Mouse (Mus musculus) embryonic facial prominence, embryonic 13.5 days (tissue): ENCODE results near the gene Tysnd1. TPM values are rescaled to one million over a fixed set of nuclear protein-coding genes. Genes with fewer than 3 reads are reported as not detected.

ENCODE experiments used
- ATAC-seq: fragments of 200-750 bp; cut with Nextera tagmentation; 2 replicates; pipeline ENCODE4 v1.8.0; 2017; ENCODE audit warnings: low read depth; ENCODE audit not compliant: insufficient number of reproducible peaks, insufficient read depth, low FRiP score, low TSS enrichment
- H3K27ac ChIP-seq: fragments of 300-500 bp; sonication (generic); 2 replicates; pipeline ENCODE4 v1.5.1; 2015; ENCODE audit warnings: moderate library complexity, mild to moderate bottlenecking, inconsistent platforms
- H3K27me3 ChIP-seq: fragments of 300-500 bp; sonication (generic); 2 replicates; pipeline ENCODE4 v1.6.1; 2015; ENCODE audit warnings: mild to moderate bottlenecking, inconsistent platforms
- H3K36me3 ChIP-seq: fragments of 300-500 bp; sonication (generic); 2 replicates; pipeline ENCODE4 v1.6.1; 2015; ENCODE audit warnings: mild to moderate bottlenecking, inconsistent platforms
- H3K4me1 ChIP-seq: fragments of 300-500 bp; sonication (generic); 2 replicates; pipeline ENCODE4 v1.6.1; 2015; ENCODE audit warnings: inconsistent platforms
- H3K4me2 ChIP-seq: fragments of 300-500 bp; sonication (generic); 2 replicates; pipeline ENCODE4 v1.6.1; 2015; ENCODE audit warnings: moderate library complexity, mild to moderate bottlenecking, inconsistent platforms
- H3K4me3 ChIP-seq: fragments of 300-500 bp; sonication (generic); 2 replicates; pipeline ENCODE4 v1.5.1; 2015; ENCODE audit warnings: mild to moderate bottlenecking, inconsistent platforms
- H3K9ac ChIP-seq: fragments of 300-500 bp; sonication (generic); 2 replicates; pipeline ENCODE4 v1.6.1; 2015; ENCODE audit warnings: mild to moderate bottlenecking, inconsistent platforms
- H3K9me3 ChIP-seq: fragments of 300-500 bp; sonication (generic); 2 replicates; pipeline ENCODE4 v1.6.1; 2016; ENCODE audit warnings: inconsistent platforms
- WGBS: fragments of 180-500 bp; shearing (Covaris S2); methylation state at CpG from one replicate; pipeline ENCODE4 v1.1.7; 2015; ENCODE audit warnings: mixed read lengths; 5-methylcytosine and 5-hydroxymethylcytosine counted together
- polyA plus RNA-seq: library from polyadenylated mRNA; unstranded; fragments of >200 nt; fragmentation: Nextera tagmentation; extraction: Ambion mirVana; gene quantifications from 2 replicates; pipeline ENCODE4 v1.2.1, GENCODE M21; 2015

Tysnd1 gene
- polyA plus RNA-seq, 1 experiment from 2014 or later, result 33.3 TPM

DNA sequence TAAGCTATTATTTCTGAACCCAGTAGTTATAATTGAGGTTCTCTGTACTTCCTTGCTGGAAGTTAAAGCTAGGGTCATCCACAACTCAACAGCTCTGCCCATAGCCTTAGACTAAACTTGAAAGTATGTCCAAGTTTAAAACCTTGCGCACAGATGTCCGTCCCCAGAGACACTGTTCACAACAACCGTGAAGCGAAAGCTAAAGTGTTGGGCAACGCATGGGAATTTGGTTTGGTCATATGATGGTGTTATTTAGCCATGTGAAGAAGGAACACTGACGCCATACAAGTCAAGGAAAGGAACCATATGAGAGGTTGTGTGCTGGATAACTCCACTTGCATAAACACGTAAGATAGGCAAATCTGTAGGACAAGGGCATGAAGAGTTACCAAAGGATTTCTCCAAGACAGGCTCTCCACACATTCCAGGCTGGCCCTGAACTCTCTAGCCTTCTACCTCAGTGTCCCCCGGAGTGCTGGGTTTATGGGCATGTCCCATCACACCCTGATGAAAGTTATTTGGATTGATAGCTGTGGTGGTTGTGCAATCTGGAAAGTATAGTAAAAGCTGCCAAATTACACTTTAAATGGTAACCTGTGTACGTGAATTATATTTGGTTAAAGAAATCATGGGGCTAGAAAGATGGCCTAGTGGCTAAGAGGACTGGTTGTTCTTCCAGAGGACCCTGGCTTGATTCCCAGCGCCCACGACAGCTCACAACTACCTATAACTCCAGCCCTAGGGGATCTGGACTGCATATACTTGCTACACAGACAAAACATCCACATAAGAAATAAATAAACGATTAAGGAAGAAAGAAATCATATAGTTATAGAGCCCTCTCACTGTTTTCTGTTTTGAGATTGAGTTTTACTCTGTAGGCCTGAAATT is 22.3 kb downstream of the Tysnd1 start:
- Histone ChIP-seq H3K9ac (no peak overlapping the region), H3K36me3 (no peaks in the 10 kb centered on the region), H3K9me3 (no peaks in the 10 kb centered on the region), H3K27ac (no peak overlapping the region), H3K27me3 (no peaks in the 10 kb centered on the region), H3K4me2 (no peak overlapping the region), H3K4me1 (peaks cover 11% of the 10 kb centered on the region), H3K4me3 (no peak overlapping the region)
- no peak for ATAC-seq
- 87% methylated on average over 12 of the region's 12 CpGs for WGBS

DNA sequence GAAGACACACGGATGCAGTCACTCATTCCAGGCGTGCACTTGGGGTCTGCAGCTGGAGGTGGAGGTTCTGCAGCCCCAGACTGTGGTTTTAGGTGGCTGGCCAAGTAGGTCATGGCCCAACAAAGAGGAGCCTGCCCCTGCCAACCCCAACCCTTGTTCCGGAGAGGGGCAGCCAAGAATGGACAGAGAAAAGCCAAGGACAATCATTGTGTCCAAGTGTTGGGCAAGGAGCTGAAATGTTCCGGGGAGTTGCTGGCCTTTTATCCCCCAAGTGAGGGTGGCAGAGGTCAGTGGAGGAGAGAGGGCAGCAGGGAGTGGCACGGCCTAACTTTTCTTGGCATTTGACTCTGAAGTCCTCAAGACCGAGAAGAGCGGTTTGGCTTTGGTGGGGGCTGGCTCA is 25.0 kb downstream of the Tysnd1 start:
- 89% methylated on average over 7 of the region's 7 CpGs for WGBS
- Histone ChIP-seq H3K9ac (no peak overlapping the region), H3K4me3 (no peak overlapping the region), H3K27ac (no peak overlapping the region), H3K27me3 (no peaks in the 10 kb centered on the region), H3K4me2 (no peak overlapping the region), H3K4me1 (peaks cover 7% of the 10 kb centered on the region), H3K9me3 (no peaks in the 10 kb centered on the region), H3K36me3 (no peaks in the 10 kb centered on the region)
- ATAC-seq, result no peak

DNA sequence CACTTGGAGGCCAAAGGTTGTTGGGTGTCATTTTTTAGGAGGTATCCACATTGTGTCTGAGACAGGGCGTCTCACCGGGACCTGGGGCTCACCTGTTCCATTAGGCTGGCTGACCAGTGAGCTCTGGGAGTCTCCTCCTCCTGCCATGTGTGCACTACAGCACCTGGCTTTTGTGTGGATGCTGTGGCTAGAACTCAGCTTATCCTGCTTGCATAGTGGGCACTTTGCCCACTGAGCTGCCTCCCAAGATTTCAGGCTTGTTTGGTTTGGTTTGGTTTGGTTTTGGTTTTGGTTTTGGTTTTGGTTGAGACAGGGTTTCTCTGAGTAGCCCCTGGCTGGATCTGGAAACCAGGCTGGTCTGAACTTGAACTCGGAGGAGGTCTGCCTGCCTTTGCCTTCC is 26.9 kb downstream of the Tysnd1 start:
- Histone ChIP-seq H3K27me3 (no peaks in the 10 kb centered on the region), H3K9ac (no peak overlapping the region), H3K4me2 (no peak overlapping the region), H3K4me1 (no peaks in the 10 kb centered on the region), H3K4me3 (no peak overlapping the region), H3K9me3 (no peaks in the 10 kb centered on the region), H3K27ac (no peak overlapping the region), H3K36me3 (no peaks in the 10 kb centered on the region)
- ATAC-seq, result no peak
- 75% methylated on average over 3 of the region's 3 CpGs for WGBS

DNA sequence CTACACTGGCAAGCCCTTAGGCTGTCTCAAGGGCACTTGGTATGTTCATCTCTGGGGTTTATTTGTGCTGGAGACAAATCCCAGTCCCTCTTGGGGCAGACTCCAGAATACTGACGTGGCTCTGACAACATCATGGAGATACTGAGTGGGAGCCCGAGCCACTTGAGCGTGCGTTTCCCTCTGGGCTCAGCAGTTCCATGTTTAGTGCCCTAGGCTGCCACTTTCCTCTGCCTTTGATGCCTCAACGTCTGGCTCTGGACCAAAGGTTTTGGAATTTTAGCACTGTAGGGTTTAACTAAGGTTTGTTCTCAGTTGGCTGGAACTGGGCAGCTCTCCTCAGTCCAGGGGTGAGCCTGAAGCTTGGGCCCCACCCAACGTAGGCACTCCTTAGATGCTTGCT is 28.0 kb downstream of the Tysnd1 start:
- H3K9ac ChIP-seq, result no peak overlapping the region
- H3K27ac ChIP-seq, result no peak overlapping the region
- H3K4me2 ChIP-seq, result no peak overlapping the region
- 64% methylated on average over 6 of the region's 6 CpGs for WGBS
- no peaks in the 10 kb centered on the region for H3K36me3 ChIP-seq
- no peak for ATAC-seq
- H3K4me3 ChIP-seq, result no peak overlapping the region
- H3K4me1 ChIP-seq, result no peaks in the 10 kb centered on the region
- no peaks in the 10 kb centered on the region for H3K27me3 ChIP-seq
- no peaks in the 10 kb centered on the region for H3K9me3 ChIP-seq

DNA sequence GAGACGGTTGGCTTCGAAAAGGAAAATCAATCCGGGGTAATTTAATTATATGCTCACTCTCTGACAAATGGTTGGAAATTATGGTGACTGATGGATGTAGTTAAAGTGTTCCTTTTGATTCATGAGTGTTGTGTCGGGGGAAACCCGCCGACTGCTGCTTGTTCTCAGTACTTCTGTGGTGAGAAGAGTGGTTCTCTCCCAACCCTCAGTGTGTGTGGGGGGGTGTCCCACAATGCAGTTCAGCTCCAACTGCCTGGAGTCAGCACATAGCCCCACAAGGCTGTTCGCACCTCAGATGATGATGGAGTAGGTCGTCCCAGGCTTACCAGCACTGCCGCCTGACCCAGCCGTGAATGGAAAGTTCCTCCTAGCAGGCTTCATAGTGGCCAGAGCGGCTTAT is 33.9 kb downstream of the Tysnd1 start:
- H3K4me1 ChIP-seq, result no peaks in the 10 kb centered on the region
- H3K9ac ChIP-seq, result no peak overlapping the region

DNA sequence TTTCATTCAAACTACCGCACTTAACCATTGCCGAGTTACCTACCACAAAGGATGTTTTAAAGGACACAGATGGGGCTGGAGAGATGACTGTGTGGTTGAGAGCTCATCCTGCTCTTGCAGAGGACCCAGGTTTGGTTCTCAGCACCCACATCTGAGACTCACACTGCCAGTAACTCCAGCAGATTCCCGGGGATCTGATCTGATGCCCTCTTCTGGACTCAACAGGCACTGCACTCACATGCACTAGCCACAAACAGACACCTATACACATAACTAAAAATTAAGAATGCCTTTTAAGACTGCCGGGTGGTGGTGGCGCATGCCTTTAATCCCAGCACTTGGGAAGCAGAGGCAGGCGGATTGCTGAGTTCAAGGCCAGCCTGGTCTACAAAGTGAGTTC is 34.9 kb downstream of the Tysnd1 start:
- 94% methylated on average over 6 of the region's 6 CpGs for WGBS
- Histone ChIP-seq H3K4me2 (no peak overlapping the region), H3K9ac (no peak overlapping the region), H3K4me1 (no peaks in the 10 kb centered on the region), H3K36me3 (peaks cover 7% of the 10 kb centered on the region), H3K9me3 (no peaks in the 10 kb centered on the region), H3K4me3 (no peak overlapping the region), H3K27ac (no peak overlapping the region), H3K27me3 (no peaks in the 10 kb centered on the region)
- ATAC-seq, result no peak

More for the DNA sequence above, 33.9 kb downstream of the Tysnd1 start:
- H3K27ac ChIP-seq, result no peak overlapping the region
- ATAC-seq, result no peak
- no peak overlapping the region for H3K4me2 ChIP-seq
- WGBS, result 66% methylated on average over 11 of the region's 11 CpGs
- H3K9me3 ChIP-seq, result no peaks in the 10 kb centered on the region
- H3K36me3 ChIP-seq, result peaks cover 7% of the 10 kb centered on the region
- H3K27me3 ChIP-seq, result no peaks in the 10 kb centered on the region
- H3K4me3 ChIP-seq, result no peak overlapping the region

DNA sequence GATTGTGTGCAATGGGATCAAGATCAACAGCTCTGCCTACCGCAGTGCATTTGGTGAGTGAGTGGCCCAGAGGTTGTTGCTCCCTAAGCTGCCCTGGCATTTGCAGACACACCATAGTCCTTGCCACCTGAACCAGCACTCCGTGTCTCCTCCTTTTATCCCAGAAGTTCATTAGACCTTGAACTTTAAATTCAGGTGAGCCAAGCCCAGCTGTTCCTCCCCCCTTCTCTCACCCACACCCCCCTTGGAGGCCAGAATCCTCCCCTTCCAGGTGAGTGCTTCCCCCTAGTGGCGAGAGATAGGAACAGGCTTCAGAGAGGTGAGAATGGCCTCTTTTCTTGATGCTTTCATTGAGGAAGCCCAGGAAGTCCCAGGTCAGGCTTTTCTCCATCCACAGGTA is 39.1 kb downstream of the Tysnd1 start:
- Histone ChIP-seq H3K27ac (no peak overlapping the region), H3K27me3 (no peaks in the 10 kb centered on the region), H3K9me3 (no peaks in the 10 kb centered on the region), H3K36me3 (peaks cover 32% of the 10 kb centered on the region), H3K4me3 (no peak overlapping the region), H3K4me2 (no peak overlapping the region), H3K9ac (no peak overlapping the region), H3K4me1 (no peaks in the 10 kb centered on the region)
- 50% methylated on average over 3 of the region's 3 CpGs for WGBS
- ATAC-seq, result no peak

DNA sequence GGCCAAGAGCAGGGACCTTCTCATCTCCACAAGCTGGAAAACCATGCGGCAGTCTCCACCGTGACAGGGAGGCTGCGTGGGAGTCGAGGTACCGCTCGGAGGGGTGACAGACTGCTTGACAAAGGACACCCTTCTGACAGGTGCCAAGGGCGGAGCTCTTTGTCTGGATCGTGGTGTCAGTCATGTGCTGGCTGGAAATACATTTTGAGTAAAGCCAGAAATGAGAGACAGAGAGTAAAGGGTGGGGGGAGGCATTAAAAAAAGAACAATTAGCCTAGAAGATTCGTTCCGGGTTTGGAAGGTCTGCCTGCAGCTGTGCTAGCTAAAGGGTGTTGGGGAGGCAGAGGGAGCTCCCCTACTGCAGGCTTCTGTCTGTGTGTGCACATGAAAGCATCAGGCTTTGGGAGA is 41.4 kb downstream of the Tysnd1 start:
- Histone ChIP-seq H3K27ac (0 out of 2 replicates have a peak overlapping the region, but pooled peaks have one; percentile 39), H3K36me3 (peaks cover 48% of the 10 kb centered on the region), H3K27me3 (no peaks in the 10 kb centered on the region), H3K9ac (no peak overlapping the region), H3K9me3 (no peaks in the 10 kb centered on the region), H3K4me1 (no peaks in the 10 kb centered on the region), H3K4me2 (no peak overlapping the region), H3K4me3 (no peak overlapping the region)
- ATAC-seq, result peak; percentile 34; the same call in 1 of the 2 replicates
- 74% methylated on average over 10 of the region's 10 CpGs for WGBS

DNA sequence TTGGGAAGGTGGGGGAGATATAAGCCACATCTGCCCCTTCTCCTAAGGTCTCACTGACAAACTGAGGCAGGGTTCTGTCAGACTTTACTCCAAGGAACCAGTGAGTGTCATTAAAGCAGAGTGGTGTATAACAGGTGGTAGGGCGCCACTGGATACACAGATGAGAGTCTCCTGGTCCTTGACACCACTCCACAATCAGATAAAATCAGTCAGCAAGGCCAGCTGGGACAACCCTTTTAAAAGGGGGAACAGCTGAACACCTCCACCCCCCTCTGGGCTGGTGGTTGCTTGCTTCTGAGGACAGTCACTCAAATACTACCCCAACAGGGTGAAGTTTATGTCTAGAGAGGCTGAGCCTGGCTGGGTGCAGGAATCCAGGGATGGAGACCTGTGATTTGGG is 42.2 kb downstream of the Tysnd1 start:
- H3K27me3 ChIP-seq, result no peaks in the 10 kb centered on the region
- 90% methylated on average over 1 of the region's 1 CpGs for WGBS
- no peak for ATAC-seq
- H3K4me2 ChIP-seq, result no peak overlapping the region
- no peak overlapping the region for H3K9ac ChIP-seq
- H3K27ac ChIP-seq, result no peak overlapping the region
- no peaks in the 10 kb centered on the region for H3K4me1 ChIP-seq
- H3K36me3 ChIP-seq, result peaks cover 57% of the 10 kb centered on the region
- no peak overlapping the region for H3K4me3 ChIP-seq
- no peaks in the 10 kb centered on the region for H3K9me3 ChIP-seq

DNA sequence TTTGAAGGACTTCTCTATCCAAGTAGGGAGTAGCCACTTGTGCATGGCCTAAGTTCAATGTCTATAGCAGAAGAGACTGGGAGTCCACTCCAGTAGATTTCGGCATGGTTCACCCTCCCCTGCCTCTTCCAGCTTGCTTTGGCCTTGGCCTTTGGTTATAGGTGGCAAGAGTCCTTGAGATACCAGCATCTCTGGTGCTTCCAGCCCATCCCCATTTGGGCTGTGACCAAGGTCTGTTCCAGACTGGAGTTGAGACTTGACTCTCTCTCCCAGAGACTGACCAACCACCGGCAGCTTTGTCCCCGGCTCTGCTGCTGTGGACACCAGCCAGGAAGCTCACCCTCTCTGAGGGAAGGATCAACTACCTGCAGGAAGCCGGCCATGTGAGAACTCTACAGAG is 42.8 kb downstream of the Tysnd1 start:
- Histone ChIP-seq H3K27me3 (no peaks in the 10 kb centered on the region), H3K36me3 (peaks cover 63% of the 10 kb centered on the region), H3K27ac (no peak overlapping the region), H3K4me2 (no peak overlapping the region), H3K4me3 (no peak overlapping the region), H3K4me1 (no peaks in the 10 kb centered on the region), H3K9ac (no peak overlapping the region), H3K9me3 (no peaks in the 10 kb centered on the region)
- ATAC-seq, result no peak
- 95% methylated on average over 4 of the region's 4 CpGs for WGBS

DNA sequence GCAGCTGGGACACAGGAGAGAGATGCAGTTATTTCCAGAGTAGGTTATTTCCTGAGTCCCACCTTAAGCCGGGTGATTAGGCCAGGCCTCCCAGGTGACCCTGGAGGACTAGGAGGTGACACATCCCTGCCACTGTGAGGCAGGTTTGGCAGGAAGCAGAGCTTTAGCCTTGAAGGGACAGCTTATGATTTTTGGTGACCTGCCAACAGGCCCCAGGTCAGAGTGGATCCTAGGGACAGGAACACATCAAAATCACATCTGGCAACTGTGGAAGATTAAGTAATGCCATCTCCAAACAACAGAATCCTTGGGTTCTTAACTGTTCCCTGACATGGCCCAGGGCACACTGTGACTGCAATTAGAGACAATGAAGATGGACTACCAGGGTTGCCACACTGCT is 46.0 kb downstream of the Tysnd1 start:
- H3K27ac ChIP-seq, result no peak overlapping the region
- H3K4me2 ChIP-seq, result no peak overlapping the region
- 89% methylated on average over 1 of the region's 1 CpGs for WGBS

DNA sequence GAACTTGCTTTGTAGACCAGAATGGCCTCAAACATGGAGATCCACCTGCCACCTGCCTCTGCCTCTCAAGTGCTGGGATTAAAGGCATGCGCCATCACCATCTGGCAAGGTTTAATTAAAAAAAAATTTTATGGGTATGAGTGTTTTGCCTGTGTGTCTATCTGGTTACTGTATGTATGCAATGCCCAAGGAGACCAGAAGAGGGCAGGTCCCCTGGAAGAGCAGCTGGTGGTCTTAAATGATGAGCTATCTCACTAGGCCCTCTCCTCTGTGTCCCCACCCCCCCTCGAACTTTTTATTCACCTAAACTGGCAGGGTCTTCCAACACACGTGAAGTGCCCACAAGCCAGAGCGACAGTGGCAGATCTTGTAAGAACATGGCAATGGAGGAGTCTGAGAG is 46.6 kb downstream of the Tysnd1 start:
- no peaks in the 10 kb centered on the region for H3K4me1 ChIP-seq
- H3K9ac ChIP-seq, result no peak overlapping the region
- H3K27me3 ChIP-seq, result no peaks in the 10 kb centered on the region
- no peak overlapping the region for H3K4me3 ChIP-seq
- no peak for ATAC-seq
- no peak overlapping the region for H3K4me2 ChIP-seq
- no peak overlapping the region for H3K27ac ChIP-seq
- no peaks in the 10 kb centered on the region for H3K9me3 ChIP-seq
- 91% methylated on average over 4 of the region's 4 CpGs for WGBS
- H3K36me3 ChIP-seq, result peaks cover 97% of the 10 kb centered on the region

More for the DNA sequence above, 46.0 kb downstream of the Tysnd1 start:
- Histone ChIP-seq H3K9me3 (no peaks in the 10 kb centered on the region), H3K4me1 (no peaks in the 10 kb centered on the region), H3K27me3 (no peaks in the 10 kb centered on the region), H3K9ac (no peak overlapping the region), H3K36me3 (peaks cover 95% of the 10 kb centered on the region), H3K4me3 (no peak overlapping the region)
- ATAC-seq, result no peak
